Mouse (Mus musculus): Measurements from ENCODE around the gene Tsn. TPM values are rescaled to one million over a fixed set of nuclear protein-coding genes. Genes with fewer than 3 reads are reported as not detected.

Gene Tsn
- polyA plus RNA-seq (2016; fragmentation: Nextera tagmentation; extraction: Ambion mirVana), result 369 and 400 TPM in 2 replicates

GRCm38 (mm10) chr1:118311622-118312326 is at the start of gene Tsn:
Gene Tsn, minus strand, starts transcription at chr1:118311739.
- DNase-seq (ENCODE audit: low spot score), result no peak
- H3K4me3 ChIP-seq, result peak within 1 kb of the TSS; percentile 86
- no peaks in the 10 kb centered on the region for H3K9me3 ChIP-seq
- H3K27me3 ChIP-seq (replicated peaks; ENCODE audit: low read depth, poor library complexity, severe bottlenecking), result no peaks in the 10 kb centered on the region; the same call in 1 of the 2 replicates
- H3K36me3 ChIP-seq (replicated peaks), result peaks cover 15% of the 10 kb centered on the region
- H3K4me1 ChIP-seq, result peaks cover 8% of the 10 kb centered on the region
- 57% methylated on average over 12 of the region's 12 CpGs for WGBS
- H3K27ac ChIP-seq (replicated peaks), result peak within 1 kb of the TSS; percentile 91

GRCm38 (mm10) chr1:118359071-118359761 is 47.7 kb upstream of the Tsn start:
- DNase-seq (ENCODE audit: low spot score), result no peak
- H3K27ac ChIP-seq (replicated peaks), result no peak overlapping the region
- H3K27me3 ChIP-seq (replicated peaks; ENCODE audit: low read depth, poor library complexity, severe bottlenecking), result no peaks in the 10 kb centered on the region
- no peaks in the 10 kb centered on the region for H3K4me1 ChIP-seq
- 72% methylated on average over 6 of the region's 6 CpGs for WGBS
- H3K4me3 ChIP-seq, result no peak overlapping the region
- H3K9me3 ChIP-seq, result no peaks in the 10 kb centered on the region
- no peaks in the 10 kb centered on the region for H3K36me3 ChIP-seq (replicated peaks)

- no peak for DNase-seq (ENCODE audit: low spot score)
- no peaks in the 10 kb centered on the region for H3K36me3 ChIP-seq (replicated peaks)
- WGBS, result 86% methylated on average over 3 of the region's 3 CpGs
Measured at GRCm38 (mm10) chr1:118349922-118350321, 38.4 kb upstream of the Tsn start.

GRCm38 (mm10) chr1:118343649-118344435 is 32.3 kb upstream of the Tsn start:
- WGBS, result 28% methylated on average over 6 of the region's 6 CpGs
- DNase-seq (ENCODE audit: low spot score), result peak; percentile 54

More at GRCm38 (mm10) chr1:118349922-118350321, 38.4 kb upstream of the Tsn start:
- no peak overlapping the region for H3K4me3 ChIP-seq
- no peaks in the 10 kb centered on the region for H3K4me1 ChIP-seq
- no peaks in the 10 kb centered on the region for H3K27me3 ChIP-seq (replicated peaks; ENCODE audit: low read depth, poor library complexity, severe bottlenecking)
- H3K9me3 ChIP-seq, result no peaks in the 10 kb centered on the region
- H3K27ac ChIP-seq (replicated peaks), result no peak overlapping the region

GRCm38 (mm10) chr1:118337921-118338320 is 26.4 kb upstream of the Tsn start:
- H3K36me3 ChIP-seq (replicated peaks), result peaks cover 35% of the 10 kb centered on the region
- H3K9me3 ChIP-seq, result no peaks in the 10 kb centered on the region
- 75% methylated on average over 5 of the region's 5 CpGs for WGBS
- no peak for DNase-seq (ENCODE audit: low spot score)
- H3K4me3 ChIP-seq, result no peak overlapping the region
- H3K27me3 ChIP-seq (replicated peaks; ENCODE audit: low read depth, poor library complexity, severe bottlenecking), result no peaks in the 10 kb centered on the region
- no peaks in the 10 kb centered on the region for H3K4me1 ChIP-seq
- H3K27ac ChIP-seq (replicated peaks), result no peak overlapping the region

More at GRCm38 (mm10) chr1:118343649-118344435, 32.3 kb upstream of the Tsn start:
- no peak overlapping the region for H3K4me3 ChIP-seq
- H3K27ac ChIP-seq (replicated peaks), result peak overlapping the region; percentile 62
- H3K4me1 ChIP-seq, result peaks cover 11% of the 10 kb centered on the region
- H3K9me3 ChIP-seq, result no peaks in the 10 kb centered on the region
- no peaks in the 10 kb centered on the region for H3K36me3 ChIP-seq (replicated peaks)
- no peaks in the 10 kb centered on the region for H3K27me3 ChIP-seq (replicated peaks; ENCODE audit: low read depth, poor library complexity, severe bottlenecking)

- no peak for DNase-seq (ENCODE audit: low spot score)
- H3K36me3 ChIP-seq (replicated peaks), result peaks cover 56% of the 10 kb centered on the region
- no peaks in the 10 kb centered on the region for H3K9me3 ChIP-seq
- no peaks in the 10 kb centered on the region for H3K27me3 ChIP-seq (replicated peaks; ENCODE audit: low read depth, poor library complexity, severe bottlenecking)
- H3K27ac ChIP-seq (replicated peaks), result no peak overlapping the region
- no peaks in the 10 kb centered on the region for H3K4me1 ChIP-seq
- no peak overlapping the region for H3K4me3 ChIP-seq
Measured at GRCm38 (mm10) chr1:118335847-118336246, 24.3 kb upstream of the Tsn start.

- no peak for DNase-seq (ENCODE audit: low spot score)
- no peaks in the 10 kb centered on the region for H3K9me3 ChIP-seq
- no peaks in the 10 kb centered on the region for H3K27me3 ChIP-seq (replicated peaks; ENCODE audit: low read depth, poor library complexity, severe bottlenecking)
- peaks cover 64% of the 10 kb centered on the region for H3K36me3 ChIP-seq (replicated peaks)
- no peak overlapping the region for H3K4me3 ChIP-seq
- WGBS, result 87% methylated on average over 9 of the region's 9 CpGs
- no peaks in the 10 kb centered on the region for H3K4me1 ChIP-seq
- H3K27ac ChIP-seq (replicated peaks), result no peak overlapping the region
Measured at GRCm38 (mm10) chr1:118334749-118335713, 23.5 kb upstream of the Tsn start.

GRCm38 (mm10) chr1:118321661-118322201 is 10.2 kb upstream of the Tsn start, which contains the start of gene Nifk:
Gene Nifk, plus strand, starts transcription at chr1:118321839.
- Histone ChIP-seq H3K27ac (replicated peaks) (peak within 1 kb of the TSS; percentile 88), H3K4me1 (peaks cover 11% of the 10 kb centered on the region), H3K9me3 (no peaks in the 10 kb centered on the region), H3K36me3 (replicated peaks) (peaks cover 31% of the 10 kb centered on the region), H3K27me3 (replicated peaks; ENCODE audit: low read depth, poor library complexity, severe bottlenecking) (no peaks in the 10 kb centered on the region), H3K4me3 (peak within 1 kb of the TSS; percentile 91)
- WGBS, result under 1% methylated on average over 37 of the region's 37 CpGs
- DNase-seq (ENCODE audit: low spot score), result peak; percentile 93

GRCm38 (mm10) chr1:118320696-118321095 is 9.2 kb upstream of the Tsn start:
- peak; percentile 30 for DNase-seq (ENCODE audit: low spot score)

GRCm38 (mm10) chr1:118310780-118311621 is 538 bp downstream of the Tsn start:
- H3K4me3 ChIP-seq, result peak overlapping the region; percentile 86
- peaks cover 8% of the 10 kb centered on the region for H3K4me1 ChIP-seq
- no peaks in the 10 kb centered on the region for H3K9me3 ChIP-seq
- peak; percentile 96 for DNase-seq (ENCODE audit: low spot score)
- no peaks in the 10 kb centered on the region; the same call in 1 of the 2 replicates for H3K27me3 ChIP-seq (replicated peaks; ENCODE audit: low read depth, poor library complexity, severe bottlenecking)
- peaks cover 23% of the 10 kb centered on the region for H3K36me3 ChIP-seq (replicated peaks)
- peak overlapping the region; percentile 91 for H3K27ac ChIP-seq (replicated peaks)
- under 1% methylated on average over 67 of the region's 67 CpGs for WGBS

More at GRCm38 (mm10) chr1:118320696-118321095, 9.2 kb upstream of the Tsn start:
- Histone ChIP-seq H3K4me3 (no peak overlapping the region), H3K4me1 (peaks cover 11% of the 10 kb centered on the region), H3K36me3 (replicated peaks) (peaks cover 23% of the 10 kb centered on the region), H3K27ac (replicated peaks) (no peak overlapping the region), H3K9me3 (no peaks in the 10 kb centered on the region), H3K27me3 (replicated peaks; ENCODE audit: low read depth, poor library complexity, severe bottlenecking) (no peaks in the 10 kb centered on the region; the same call in 1 of the 2 replicates)
- WGBS, result 72% methylated on average over 2 of the region's 2 CpGs

GRCm38 (mm10) chr1:118297719-118298118 is 13.8 kb downstream of the Tsn start:
- WGBS, result 94% methylated on average over 2 of the region's 2 CpGs
- Histone ChIP-seq H3K36me3 (replicated peaks) (peaks cover 88% of the 10 kb centered on the region), H3K9me3 (no peaks in the 10 kb centered on the region), H3K4me3 (no peak overlapping the region), H3K27ac (replicated peaks) (no peak overlapping the region), H3K4me1 (no peaks in the 10 kb centered on the region), H3K27me3 (replicated peaks; ENCODE audit: low read depth, poor library complexity, severe bottlenecking) (no peaks in the 10 kb centered on the region)
- no peak for DNase-seq (ENCODE audit: low spot score)
